Mouse (Mus musculus): ENCODE data around the gene 1700015G11Rik.

1700015G11Rik gene

GRCm38 (mm10) chr7:51964681-51965080 lies 50.8 kb downstream of the 1700015G11Rik start:
- no peak for DNase-seq

DNA sequence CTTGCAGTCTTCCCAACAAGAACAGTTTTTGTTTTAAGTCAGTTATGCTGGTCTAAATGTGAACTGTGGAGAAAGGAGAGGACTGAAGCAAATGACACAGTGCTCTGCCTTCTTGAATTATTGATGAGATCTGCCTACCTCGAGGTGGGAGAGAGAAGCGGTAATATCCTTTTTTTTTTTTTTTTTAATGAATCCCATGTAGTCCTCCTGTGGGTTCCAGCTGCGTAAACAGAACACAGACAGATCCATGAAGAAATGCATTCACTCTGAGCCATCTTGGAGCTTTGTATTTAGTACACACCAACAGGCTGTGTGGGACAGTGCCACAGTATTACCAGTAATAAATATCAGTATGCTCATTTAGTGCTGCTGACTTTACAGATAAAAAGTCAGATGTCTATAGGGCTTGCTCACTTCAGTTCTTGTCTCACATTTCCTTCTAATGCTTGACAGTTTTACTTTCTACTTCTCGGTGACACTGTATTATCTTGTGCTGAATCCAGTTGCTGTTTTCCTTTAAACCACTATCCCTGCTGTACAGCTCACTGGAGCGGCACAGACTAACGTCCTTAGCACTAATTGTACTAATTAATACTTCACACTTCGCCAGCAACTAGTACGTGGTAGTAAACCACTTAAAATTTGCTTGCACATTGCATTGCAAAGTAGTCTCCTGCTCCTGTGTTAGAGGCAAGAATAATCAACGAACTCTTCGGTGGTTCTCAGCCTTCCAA lies 53.1 kb downstream of the 1700015G11Rik start:
- no peak for DNase-seq

Data from spleen, adult 18-20 months (tissue).